Mouse (Mus musculus): Measurements from ENCODE around the gene Zfp846.

DNA sequence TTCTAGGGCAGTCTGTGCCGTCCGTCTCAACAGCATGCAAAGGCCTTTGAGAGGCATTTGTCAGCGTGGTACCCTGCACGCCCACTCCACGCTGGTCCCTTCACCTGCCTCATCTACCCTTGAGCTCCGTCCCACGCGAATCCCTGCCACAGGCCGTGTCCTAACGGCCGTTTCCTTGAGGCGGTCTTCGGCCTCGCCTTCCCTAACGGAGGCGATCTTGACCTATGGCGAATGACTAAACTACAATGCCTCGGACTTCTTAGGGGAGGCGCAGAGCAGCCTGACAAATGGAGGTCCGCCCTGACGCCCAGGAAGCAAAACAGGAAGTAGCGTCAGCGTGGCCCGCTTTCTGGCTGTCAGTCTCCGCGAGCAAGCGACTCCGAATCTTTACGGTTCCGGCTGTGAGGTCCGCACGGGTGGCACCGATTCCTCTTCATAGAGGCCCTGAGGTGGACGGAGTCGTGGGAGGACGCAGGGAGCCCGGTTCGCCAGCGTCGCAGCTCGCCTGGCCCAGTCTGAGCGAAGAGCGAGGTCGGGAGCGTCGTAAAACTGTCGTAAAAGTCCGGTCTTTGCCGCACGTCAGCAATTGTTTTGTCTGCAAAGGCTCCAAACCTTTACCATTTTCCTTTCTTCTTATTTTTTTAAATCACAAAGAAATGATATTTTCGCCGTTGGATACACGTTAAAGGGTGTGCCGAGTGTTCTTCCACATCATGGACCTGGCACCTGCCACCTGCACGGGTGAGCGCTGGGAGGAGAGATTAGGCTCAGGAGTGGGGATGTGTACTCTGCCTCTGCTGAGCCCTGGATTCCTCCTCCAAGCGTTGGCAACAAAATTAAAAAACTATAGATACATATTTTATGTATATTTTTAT lies 26.2 kb downstream of the Zfp846 start:
- peak; percentile 69 for TF ChIP-seq POLR2A (IDR thresholded peaks at IDR 0.05; ENCODE audit: insufficient read length, low read depth)
- no peak for TF ChIP-seq SRF (IDR thresholded peaks at IDR 0.05; ENCODE audit: control insufficient read depth, insufficient read length, low read depth)
- no peak for TF ChIP-seq USF1 (IDR thresholded peaks at IDR 0.05; ENCODE audit: low read depth)
- peak; percentile 53 for TF ChIP-seq POLR2AphosphoS2 (IDR thresholded peaks at IDR 0.05; ENCODE audit: insufficient read length, low read depth)
